Mouse (Mus musculus): ENCODE data around the gene Ripk1. TPM values are rescaled to one million over a fixed set of nuclear protein-coding genes. Genes with fewer than 3 reads are reported as not detected.

Ripk1 gene
- 5.6 and 7.5 TPM in 2 replicates for polyA plus RNA-seq (2012; rRNA removed)

GRCm38 (mm10) chr13:34002058-34003006 is at the start of gene Ripk1, which contains the start of gene Serpinb6a:
TSS of gene Ripk1 (plus strand) at chr13:34002363.
TSS of gene Serpinb6a (minus strand) at chr13:34002794.

GRCm38 (mm10) chr13:33964206-33965046 is 37.7 kb upstream of the Ripk1 start, which contains the start of gene Nqo2:
TSS of gene Nqo2 (plus strand) at chr13:33964687.

GRCm38 (mm10) chr13:34037172-34038055 is 35.3 kb downstream of the Ripk1 start, which contains the start of gene Bphl:
TSS of gene Bphl (plus strand) at chr13:34037597.

GRCm38 (mm10) chr13:34077492-34078271 is 75.5 kb downstream of the Ripk1 start, which contains the start of gene Tubb2a:
TSS of gene Tubb2a (minus strand) at chr13:34078007.

Other genes with a start within 250 kb of the Ripk1 start
- gene Serpinb6e, start 159.0 kb upstream of the Ripk1 start, polyA plus RNA-seq (2012; rRNA removed): not detected in 2 replicates
- gene Serpinb6c, start 96.7 kb upstream of the Ripk1 start, polyA plus RNA-seq (2012; rRNA removed): 0.10 and 0.16 TPM in 2 replicates
- gene Nqo2, start 37.7 kb upstream of the Ripk1 start, polyA plus RNA-seq (2012; rRNA removed): 13.0 and 13.1 TPM in 2 replicates
- 31.5 and 38.5 TPM in 2 replicates for gene Serpinb6a, start 431 bp downstream of the Ripk1 start, polyA plus RNA-seq (2012; rRNA removed)
- gene Bphl, start 35.2 kb downstream of the Ripk1 start, polyA plus RNA-seq (2012; rRNA removed): 17.2 and 24.1 TPM in 2 replicates
- 352 and 414 TPM in 2 replicates for gene Tubb2a, start 75.6 kb downstream of the Ripk1 start, polyA plus RNA-seq (2012; rRNA removed)
- gene Tubb2b, start 128.1 kb downstream of the Ripk1 start, polyA plus RNA-seq (2012; rRNA removed): 2,053 and 2,445 TPM in 2 replicates
- 118 and 128 TPM in 2 replicates for gene Psmg4, start 160.6 kb downstream of the Ripk1 start, polyA plus RNA-seq (2012; rRNA removed)